Mouse (Mus musculus) adrenal gland, adult 18-20 months (tissue): ENCODE data around the gene Scnn1b. TPM values are rescaled to one million over a fixed set of nuclear protein-coding genes. Genes with fewer than 3 reads are reported as not detected.
A peak's percentile ranks its signal among the peaks of the same experiment; 100 is the strongest.

Experiments
- DNase-seq, 2 experiments: peaks; one replicate each; pipeline ENCODE4 v3.0.0; 2021 to 2022; ENCODE audit warnings: low spot score in 2 of 2
- long read RNA-seq, 2 experiments: library from polyadenylated mRNA; stranded (forward); transcript quantifications; one replicate each; pipeline ENCODE4 v2.0.0; 2021
- total RNA-seq, 2 experiments: library from RNA; stranded (reverse); gene quantifications; 1 replicate in 1 of 2; 2 replicates in 1 of 2; pipeline ENCODE4 v1.2.3; 2021

The Scnn1b gene
- under 1 TPM in 1 of 2 experiments, not detected in 1; 0.26 TPM for total RNA-seq
- long read RNA-seq, experiment 1, result 0 reads
- long read RNA-seq, experiment 2, result 0 reads

DNA sequence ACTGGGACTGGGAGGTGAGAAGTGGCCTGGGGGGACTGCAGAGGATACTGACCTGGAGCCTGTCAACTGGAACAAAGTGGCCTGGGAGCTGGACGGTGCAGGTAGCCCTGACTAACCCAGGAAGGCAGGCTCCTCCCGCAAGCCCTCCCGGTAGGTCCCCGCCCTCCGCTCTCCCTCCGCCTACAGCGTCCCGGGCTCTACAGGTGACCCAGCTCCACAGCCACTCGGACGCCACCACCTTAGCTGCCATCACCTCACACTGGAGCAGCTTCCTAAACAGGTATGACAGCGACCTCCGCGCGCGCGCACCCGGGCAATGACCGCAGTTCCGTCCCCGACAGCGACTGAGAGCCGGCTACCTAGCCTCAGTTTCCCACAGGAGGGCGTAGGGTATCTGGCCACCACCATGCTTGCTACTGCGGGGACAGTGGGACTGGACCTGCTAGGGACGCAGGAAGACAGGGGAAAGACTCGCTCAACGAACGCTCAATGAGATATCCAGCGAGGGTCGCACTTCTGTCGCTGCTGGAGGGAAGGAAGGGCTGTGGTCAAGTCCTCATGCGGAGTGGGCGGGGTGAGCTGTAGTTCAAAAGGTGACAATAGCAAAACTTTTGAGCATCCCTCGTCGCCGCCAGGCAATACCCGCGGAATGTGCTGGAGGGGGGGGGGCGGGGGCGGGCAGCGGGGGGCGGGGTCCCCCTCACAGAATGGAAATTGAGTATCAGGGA is at the start of gene Scnn1b:
Scnn1b (plus strand) TSS at position 181 of the 728 bp plus-strand sequence.
- no peak for DNase-seq

DNA sequence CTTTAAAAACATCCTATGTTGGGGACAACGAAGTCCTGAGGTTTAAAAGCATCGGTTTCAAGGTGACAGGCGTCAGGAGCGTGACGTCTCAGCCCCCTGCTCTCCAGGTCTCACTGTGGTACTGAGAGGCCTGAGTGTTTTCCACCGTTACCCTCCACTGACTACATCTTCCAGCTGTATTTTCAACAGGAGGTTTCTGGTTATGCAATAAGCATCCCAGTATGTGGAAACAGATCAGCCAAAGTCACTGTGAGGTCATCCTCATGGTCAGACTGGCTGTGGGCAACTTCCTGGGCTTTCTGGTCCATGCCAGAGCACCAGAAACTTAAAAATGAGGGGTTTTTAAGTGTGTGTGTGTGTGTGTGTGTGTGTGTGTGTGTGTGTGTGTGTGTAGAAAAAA is 43.2 kb upstream of the Scnn1b start:
- DNase-seq, result no peak

DNA sequence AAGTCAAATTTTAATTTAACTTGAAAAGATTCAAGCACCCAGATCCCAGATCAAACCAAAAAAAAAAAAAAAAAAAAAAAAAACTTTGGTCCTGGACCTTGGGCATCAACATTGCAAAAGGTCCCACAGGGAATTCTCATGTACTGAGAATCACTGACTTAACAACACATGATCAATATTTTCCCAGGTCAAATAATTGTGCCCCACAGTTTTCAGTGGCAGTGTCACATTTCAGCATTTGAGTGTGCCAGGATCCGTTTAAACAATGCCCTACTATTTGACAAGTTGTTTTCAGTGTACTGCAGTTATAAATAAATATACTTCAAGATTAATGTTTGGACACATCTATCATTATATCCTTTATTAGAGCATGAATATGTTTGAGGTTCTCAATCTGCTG is 36.4 kb upstream of the Scnn1b start:
- DNase-seq, result no peak

DNA sequence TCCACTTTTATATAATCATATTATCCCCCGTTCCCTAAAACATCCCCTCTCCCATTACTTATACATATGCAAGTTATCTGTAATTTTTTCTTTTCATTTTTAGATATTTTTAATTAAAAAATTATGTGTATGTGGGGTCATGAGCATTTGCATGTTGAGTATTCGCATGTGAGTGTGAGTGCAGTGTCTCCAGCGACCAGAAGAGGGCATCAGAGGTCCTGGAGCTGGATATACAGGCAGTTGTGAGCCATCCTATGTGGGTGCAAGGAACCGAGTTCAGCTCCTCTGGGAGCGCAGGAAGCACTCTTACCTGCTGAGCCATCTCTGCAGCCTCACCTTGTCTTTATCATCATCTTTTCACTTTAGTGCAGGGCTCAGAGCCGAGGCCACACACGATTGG is 29.4 kb upstream of the Scnn1b start:
- no peak for DNase-seq

DNA sequence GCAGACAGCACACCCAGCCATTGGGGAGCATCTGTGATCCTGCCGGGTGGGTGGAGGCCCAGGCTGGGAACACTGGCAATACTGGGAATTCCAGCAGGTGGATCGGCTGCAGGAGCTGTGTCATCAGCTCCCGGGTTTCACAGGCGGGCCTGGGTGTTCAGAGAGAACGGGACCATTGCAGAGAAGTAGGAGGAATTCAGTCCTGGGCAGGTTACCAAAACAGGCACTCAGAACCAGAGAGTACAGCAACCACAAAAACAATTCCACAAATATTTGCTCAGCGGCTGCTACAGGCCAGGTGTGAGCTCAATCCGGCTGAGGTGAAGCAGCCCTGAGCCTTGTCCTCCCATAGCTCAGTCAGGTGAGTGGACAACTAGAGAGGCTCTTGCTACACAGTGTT is 28.0 kb upstream of the Scnn1b start:
- no peak for DNase-seq

DNA sequence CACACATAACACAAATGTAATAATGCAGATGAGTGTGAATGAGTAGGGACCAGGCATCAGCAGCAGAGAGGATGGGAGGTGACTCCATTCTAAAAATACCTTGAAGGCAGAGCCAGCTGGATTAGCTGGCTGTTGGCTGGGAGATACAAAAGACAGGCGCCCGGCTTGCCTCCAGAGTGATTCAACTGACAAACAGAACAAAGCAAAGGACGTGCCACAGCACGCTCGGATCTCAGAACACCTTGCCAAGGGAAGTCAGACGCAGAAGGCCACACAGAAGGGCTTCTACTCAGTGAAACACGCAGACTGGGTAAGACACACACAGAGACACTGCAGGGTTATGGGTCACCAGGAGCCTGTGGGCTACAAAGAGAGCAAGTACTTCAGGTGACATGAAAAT is 24.0 kb upstream of the Scnn1b start:
- DNase-seq, result no peak

DNA sequence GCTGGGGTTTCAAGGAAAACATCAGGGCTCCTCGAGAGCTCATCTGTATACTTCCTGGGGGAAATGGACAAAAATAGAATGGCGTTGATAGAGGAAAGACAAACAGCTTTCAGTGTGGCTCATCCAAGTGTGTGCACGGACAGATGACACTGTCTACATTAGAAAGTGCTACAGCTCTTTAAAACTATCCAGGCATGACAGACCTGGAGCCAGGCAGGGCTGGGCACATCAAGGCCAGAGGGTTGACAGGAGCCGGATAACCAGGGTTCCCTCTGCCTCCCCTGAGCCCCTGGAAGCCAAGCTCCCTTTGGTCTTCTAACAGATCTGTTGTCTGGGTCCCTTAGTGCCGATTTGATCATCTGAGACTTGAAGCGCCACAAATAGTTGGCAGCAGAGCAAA is 22.6 kb upstream of the Scnn1b start:
- DNase-seq, result no peak

DNA sequence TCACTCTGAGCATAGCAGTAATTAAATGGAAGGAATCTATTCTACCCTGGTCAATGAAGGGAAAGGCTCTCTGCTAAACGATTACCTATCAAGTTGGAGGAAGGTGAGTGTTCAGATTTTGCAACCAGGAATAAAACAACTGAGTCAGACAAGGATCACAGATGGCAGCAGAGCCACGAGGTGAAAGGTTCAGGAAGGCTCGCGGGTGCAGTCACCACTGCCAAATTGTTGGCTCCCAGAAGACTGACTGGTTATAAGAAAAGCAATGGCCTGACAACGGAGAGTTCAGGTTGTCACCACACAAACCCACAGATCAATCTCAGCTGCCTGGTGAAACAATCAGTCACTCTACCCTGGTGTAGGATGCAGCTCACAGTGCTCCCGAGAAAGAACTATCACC is 18.9 kb upstream of the Scnn1b start:
- DNase-seq, result no peak

DNA sequence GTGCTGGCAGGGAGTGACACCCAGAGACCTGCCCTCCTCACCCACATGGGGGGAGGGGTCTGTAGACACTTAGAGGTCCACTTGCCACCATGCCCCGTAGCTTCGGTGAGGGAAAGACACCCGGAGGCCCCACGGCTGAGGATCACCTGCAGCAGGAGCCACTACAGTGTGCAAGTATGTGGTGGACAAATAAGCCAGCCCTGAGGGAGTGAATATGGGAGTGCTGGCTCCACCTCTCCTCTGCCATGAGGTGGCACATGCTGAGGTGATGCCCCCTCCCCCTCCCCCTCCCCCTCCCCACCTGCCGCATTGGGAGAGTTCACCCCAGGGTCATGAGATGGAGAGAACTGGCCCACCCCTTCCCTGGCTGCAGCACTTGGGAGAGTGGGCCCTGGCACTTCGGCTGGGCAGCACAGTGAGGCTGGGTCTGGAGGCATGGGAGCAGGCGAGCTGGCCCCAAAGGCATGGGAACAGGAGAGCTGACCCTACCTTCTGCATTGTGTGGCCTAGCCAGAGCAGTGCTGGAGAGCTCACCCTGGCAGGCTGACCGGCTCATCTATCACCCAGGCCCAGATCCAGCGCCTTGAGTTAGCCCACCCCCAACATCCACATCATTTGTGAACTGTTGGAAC is 16.2 kb upstream of the Scnn1b start:
- no peak for DNase-seq

DNA sequence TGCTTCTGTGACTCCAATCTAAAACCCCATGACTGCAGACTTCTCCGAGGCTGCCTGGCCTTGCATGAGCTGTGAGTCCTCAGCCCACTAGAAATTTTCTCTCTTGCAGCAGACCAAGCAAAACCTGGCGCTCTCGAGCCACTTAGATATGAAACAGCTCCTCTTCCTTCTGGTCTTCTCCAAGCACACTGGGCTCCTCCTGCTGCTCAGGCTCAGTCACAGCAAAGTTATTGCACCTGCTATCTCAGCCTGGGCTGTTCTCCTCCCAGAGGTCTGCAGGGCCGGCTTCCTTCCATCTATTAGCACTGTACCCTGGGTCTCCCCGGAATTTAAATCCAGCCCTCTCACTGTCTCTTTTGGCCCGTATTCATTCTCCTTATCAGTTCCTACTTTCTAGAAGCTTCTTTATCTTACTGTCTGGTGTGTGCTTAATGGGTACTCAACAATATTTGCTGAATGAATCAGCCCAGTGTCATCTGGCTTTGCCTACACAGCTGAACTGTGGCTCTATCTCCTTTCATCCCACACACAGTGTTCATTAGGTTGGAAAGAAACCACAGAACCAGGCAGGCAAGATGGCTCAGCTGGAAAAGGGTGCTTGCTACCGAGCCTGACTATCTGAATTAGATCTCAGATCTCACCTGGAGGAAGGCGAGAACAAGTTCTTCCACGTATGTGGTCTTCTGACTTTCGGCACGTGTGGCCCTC is 7.5 kb upstream of the Scnn1b start:
- no peak for DNase-seq

DNA sequence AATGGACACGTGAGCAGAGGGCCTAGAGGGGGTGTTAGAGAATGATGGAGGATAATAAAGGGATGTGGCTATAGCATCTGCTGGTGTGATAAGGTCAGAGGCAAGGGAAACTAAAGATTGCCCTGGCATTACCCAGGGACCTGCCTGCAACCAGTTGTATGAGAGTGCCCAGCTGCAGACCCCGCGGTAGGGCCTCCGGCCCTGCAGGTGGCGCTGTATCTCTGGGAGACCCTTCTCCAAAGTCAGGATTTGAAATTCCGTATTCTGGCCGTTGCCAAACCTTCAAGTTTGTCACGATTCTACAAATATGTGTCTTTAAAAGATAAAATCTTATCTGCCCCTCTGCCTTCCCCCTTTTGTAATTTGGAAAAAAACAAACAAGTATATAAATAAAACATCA is 5.9 kb upstream of the Scnn1b start:
- no peak for DNase-seq

DNA sequence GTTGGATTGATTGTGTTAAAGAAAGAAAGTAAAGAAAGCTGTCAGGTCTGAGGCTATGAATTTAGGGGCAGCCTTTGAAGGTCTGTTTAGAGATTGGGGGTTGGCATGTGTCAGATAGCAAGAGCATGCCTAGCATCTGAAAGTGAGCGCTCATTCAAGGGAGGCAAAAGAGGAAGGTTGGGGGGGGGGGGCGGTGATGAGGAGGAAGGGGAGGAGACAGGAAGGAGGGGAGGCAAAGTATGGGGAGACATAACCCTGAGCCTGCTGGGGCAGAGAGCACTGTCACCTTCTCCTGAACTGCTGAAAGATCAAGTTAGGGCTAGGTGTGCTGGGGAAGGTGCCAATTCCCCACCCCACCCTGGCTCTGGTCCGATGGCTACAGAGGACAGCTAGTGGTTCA is 6.8 kb downstream of the Scnn1b start:
- DNase-seq, result no peak

DNA sequence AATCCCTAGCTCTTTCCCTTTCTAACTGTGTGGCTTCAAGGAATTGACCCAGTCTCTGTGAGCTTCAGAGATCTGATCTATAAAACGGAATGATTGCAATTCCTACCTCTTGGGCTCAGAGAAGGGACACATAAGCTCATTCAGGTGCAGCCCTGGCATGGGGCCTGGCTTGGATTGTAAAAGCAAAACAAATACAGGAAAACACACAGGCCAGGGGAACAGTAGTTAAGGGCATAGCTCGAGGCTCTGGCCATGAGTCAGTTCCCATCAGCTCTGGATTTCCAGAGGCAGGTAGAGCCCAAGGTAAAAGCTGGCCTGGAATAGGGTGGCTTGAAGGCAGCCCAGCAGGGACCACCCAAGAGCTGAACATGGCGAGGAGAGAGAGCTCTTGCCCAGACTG is 9.2 kb downstream of the Scnn1b start:
- no peak for DNase-seq

DNA sequence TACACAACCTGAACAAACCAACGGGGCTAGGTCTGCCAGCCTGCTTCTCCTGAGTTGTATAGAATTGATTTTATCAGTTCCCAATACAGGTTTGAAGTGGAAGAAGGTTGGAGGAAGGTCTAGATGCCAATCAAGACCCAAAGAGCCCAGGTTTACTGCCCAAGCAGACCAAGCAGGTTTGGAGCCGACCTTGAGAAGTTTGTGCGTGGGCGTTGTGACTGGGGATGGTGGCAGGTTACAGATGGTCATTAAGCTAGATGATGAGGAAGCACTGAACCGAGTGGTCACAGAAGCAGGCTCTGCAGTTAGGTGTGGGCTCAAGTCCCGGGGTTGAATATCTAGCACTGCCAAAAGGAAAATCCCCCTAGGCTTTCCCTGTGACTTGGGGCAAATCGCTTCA is 9.9 kb downstream of the Scnn1b start:
- no peak for DNase-seq

DNA sequence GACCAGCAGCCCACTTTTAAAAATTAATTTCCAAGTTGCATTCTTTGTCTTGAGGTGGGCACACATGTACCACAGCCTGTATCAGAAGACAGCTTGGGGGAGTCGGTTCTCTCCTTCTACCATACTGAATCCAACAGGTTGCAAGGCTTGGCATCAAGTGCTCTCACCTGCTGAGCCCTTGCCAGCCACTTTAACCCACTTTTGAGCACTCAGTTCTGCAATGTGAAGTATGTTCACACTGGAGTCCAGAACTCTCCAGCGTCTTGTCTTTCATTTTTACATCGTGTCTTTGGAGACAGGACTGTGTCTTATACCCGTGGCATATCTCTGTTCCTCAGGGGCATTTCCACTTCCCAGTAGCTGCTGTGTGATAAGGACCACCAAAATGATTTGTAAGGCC is 15.4 kb downstream of the Scnn1b start:
- no peak for DNase-seq

DNA sequence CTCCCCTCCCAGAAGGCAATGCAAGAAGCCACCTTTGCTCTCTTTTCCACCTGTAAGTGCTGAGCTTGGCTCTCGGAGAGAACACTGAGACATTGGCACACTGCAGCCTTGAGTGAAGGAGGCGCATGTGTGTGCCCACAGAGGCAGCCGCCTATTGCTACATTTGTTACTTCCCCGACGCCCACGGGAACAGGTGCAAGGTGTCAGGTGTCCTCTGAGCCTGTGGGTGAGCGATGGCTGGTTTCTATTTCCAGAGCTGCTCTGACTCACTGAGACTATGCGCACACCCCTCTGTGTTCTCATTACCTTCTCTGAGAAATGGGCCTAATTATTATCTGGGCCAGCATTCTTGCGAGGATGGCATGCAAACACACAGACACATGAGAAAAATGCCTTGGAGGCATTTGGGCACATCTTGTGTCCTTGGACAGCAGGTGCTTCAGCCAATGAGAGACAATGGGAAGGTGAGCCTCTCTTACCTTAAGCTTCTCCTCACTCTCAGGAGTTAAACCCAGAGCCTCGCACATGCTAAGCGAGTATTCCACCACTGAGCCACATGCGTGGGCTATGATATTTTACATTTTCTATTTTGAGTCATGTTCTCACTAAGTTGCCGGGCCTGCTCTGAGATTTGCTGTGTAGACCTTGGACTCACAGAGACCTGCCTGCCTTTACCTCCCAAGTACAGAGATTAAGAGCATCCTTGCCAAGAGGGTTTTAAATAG is 26.0 kb downstream of the Scnn1b start:
- DNase-seq, result no peak

DNA sequence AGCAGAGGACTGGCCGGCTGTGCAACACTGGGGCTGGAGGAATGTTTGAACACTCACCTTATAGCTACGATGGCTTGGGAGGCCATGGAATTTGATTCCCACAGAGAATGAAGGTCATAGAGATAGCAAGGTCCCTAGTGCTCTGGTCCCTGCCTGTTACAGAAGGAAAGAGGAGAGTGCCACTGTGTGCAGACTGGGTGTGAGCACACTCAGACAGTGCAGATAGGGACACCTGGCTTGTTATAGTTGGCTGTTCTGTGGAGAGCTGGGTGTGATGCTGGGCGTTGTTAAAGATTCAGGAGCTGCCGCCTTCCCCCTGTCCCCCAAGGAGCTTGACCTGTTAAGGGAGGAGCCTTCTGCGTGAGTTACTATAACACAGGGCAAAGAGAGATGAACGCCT is 31.9 kb downstream of the Scnn1b start:
- no peak for DNase-seq

DNA sequence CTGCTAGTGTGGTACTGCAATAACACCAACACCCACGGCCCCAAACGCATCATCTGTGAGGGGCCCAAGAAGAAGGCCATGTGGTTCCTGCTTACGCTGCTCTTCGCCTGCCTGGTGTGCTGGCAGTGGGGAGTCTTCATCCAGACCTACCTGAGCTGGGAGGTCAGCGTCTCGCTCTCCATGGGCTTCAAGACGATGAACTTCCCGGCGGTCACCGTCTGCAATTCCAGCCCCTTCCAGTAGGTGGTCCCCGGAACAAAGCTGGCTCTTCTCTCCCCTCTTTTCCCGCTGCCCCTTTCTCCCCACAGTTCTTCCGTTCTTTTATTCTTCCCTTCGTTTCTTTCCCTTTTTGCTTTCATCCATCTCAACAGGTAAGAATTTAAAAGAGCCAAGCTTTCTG is 34.5 kb downstream of the Scnn1b start:
- peak; percentile 8 to 38 for DNase-seq

DNA sequence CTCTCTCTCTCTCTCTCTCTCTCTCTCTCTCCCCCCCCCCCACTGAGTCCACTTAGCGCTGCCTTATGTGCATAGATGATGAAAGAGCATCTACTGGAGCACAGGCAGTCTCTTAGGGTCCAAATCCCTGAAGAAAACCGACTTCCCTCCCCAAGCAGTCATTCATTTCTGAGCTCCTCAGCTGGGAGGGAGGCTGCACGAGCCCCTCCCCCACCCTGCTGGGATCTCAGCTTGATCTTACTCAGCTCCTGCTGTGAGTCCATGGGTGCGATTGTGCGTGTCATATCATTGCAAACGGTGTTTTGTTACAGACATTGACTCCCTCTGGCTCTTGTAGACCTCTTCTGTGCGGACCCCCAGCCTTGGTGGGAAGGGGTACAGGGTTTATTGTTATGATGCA is 35.1 kb downstream of the Scnn1b start:
- DNase-seq, result no peak

DNA sequence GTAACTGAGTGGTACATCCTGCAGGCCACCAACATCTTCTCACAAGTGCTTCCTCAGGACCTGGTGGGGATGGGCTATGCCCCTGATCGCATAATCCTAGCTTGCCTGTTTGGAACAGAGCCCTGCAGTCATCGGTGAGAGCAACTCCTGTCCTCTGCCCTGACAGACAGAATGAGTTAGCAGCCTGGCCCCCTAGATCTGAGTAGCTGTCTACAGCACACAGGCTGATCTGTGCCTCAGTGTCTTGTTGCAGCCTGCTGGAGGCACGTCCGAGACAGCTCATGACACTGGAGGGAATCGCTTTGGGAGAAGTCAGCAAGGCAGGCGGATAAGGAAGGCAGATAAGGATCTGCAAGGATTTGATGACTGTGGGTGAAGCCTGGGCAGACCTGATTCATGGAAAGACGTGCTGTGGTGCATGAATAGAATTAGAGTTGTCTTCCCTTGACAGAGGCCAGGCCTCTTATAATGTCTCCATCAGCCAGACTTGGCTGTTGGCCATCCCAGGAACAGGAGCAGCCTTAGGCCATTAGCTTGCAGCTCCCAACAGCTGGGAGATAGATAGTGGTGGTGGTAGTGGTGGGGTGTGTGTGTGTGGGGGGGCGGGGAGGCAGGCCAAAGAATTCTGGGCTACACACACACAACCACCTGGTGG is 38.0 kb downstream of the Scnn1b start:
- DNase-seq, result no peak

DNA sequence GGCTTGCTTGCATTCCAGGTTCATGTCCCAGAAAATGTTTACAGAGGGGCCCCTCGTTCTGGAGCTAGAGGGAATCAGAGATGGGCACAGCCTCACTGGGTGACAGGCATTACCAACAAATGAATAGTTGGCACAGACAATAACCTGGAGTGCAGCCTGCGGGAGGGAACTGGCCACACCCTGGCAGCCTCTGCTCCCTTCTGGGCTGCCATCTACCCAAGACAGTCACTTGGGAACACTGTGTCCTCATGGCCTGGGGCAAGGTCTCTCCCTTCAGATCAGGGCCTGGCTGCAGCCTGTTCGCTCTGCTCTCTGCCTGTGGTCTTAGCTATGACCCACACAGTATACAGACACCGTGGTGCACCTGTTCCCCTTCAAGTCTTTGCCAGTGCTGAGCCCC is 42.0 kb downstream of the Scnn1b start:
- DNase-seq, result no peak
